Mouse (Mus musculus) retina, postnatal 7 days (tissue): ENCODE results near the gene Smap1.
"Not testable (repeated sequence)": the region's sequence is repeated elsewhere in the genome, so short reads cannot be mapped to it uniquely, and the experiment has no call there.

Source experiments
- DNase-seq: peaks from one replicate; pipeline ENCODE4 v3.0.0-alpha.2; 2012; ENCODE audit warnings: low read depth, low spot score

Gene Smap1

GRCm38 (mm10) chr1:23921711-23922529 lies at the start of gene Smap1:
Smap1 (minus strand) TSS chr1:23922317.
- peak; percentile 85 for DNase-seq

DNA sequence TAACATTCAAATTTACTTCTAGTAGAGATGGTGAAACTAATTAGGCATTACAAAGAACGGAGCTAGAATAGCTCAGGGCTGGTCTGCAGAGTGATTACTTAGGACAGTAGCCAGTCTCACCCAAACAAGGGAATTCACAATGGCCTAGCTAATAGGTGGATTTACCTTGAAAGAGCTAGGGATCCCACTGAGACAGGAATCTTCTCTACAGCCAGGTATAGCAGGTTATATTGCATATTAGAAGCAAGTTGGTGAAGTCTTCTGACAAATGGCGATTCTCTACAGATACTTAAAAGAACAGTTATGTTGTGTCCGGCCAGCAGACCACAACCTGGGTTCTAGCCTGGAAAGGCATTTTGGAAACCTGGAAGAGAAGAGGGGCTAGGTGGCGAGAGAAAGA lies 49.0 kb upstream of the Smap1 start:
- not testable (repeated sequence) for DNase-seq

GRCm38 (mm10) chr1:23968027-23968725 lies 46.1 kb upstream of the Smap1 start:
- DNase-seq, result no peak

DNA sequence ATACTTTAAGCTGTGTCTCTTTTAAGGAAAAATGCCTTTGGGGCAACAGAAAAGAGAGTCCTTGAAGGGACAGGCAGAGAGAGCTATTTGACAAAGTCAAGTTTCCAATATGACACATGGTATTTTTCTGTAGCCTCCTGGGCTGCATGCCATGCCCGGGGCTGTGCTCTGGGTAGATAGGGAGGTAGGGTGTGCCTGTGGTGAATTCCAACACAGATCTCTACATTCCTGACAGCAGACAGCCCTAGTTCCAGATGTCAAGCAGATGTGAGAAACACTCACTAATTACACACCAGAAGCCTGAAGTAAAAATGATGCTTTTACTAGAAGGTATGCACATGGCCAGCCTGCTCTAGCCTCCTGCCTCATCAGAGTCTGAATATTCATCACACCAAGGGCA lies 44.1 kb upstream of the Smap1 start:
- no peak for DNase-seq

- DNase-seq, result no peak
Observed at GRCm38 (mm10) chr1:23959415-23959732, 37.3 kb upstream of the Smap1 start.

GRCm38 (mm10) chr1:23958668-23959414 lies 36.7 kb upstream of the Smap1 start:
- no peak for DNase-seq

DNA sequence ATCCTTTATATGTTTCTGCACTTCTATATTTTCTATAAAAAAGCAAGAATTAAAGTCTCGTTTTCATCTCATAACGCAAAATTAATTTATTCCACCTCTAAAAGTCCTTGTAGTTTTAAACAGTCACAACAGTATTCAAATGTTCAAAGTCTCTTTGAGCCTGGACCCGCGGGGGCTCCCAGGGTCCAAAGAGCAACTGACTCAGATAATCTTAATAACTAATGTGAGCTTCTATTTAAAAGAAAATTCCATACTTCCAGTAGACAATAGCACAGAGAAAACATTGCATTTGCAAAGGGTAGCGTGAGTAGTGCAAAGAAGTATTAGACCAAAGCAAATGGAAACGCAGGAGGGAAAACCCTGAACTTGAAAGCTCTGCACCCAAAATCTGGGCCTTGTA lies 36.0 kb upstream of the Smap1 start:
- DNase-seq, result no peak

DNA sequence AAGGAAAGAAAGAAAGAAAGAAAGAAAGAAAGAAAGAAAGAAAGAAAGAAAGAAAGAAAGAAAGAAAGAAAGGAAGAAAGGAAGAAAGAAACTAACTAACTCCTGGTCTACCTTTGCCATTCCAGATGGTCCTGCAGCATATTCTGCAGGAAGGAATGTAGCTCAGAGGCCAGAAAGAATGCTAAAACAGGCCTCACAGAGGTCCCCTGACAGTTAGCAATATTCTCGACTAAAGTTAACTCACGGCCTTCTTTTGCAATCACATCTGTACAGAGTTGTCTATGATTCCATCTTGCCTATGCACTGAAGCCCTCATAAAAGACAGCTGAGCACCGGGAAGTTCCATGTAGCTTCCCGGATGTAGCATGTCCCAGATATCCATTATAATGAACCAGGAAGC lies 33.4 kb upstream of the Smap1 start:
- no peak for DNase-seq

DNA sequence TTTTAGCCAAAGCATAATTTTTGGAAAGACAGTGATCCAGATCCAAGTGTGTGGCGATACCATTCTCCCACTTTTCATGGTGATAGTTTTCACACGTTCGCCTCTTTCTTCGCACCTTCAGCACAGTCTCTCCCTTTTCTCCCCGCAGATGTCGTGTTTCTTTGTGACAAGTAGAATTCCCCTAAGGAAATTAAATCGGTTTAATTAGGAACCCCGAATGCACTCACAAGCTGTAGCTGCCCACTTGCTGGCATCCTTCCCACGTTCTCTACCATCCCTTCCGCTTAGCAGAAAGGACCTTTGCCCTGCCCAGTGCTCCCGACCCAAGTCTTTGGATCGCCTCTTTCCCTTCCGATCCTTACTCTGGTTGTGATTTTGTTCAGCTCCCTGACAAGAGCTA lies 31.8 kb upstream of the Smap1 start:
- DNase-seq, result no peak

DNA sequence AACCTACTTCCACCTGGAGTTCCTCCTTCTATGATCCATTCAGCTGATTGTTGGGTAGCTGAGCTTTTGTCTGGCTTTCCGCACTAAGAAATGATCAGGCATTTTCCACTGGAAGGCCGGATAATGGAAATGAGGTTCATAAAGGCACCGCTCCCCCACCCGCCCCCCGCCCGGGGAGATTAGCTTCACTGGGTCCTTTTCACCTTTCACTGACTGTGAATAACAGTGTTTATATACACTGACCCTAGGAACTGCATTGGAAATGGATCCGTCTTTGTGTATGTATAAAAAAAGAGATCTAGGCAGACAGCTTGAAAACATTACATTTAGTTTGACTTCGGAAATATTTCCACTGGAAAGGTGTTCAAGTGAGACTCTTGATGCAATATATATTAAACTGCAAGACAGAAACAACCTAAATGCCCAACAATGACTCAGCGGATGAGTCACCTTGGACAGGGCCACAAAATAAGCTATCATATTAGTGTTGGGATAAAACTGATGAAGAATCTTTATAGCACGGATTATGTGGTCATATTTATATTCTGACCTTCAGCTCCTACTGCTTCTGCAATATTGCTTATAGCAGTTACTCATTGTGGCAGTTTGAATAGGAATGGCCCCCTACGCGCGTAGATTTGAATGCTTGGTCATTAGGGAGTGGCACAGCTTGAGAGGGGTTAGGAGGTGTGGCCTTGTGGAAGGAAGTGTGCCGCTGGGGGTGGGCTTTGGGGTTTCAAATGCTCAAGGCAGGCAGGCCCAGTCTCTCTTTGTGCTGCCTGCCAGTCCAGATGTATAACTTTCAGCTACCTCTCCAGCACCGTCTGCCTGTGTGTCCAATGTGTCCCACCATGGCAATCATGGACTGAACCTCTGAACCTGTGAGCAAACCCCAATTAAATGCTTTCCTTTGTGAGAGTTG lies 26.9 kb upstream of the Smap1 start:
- DNase-seq, result no peak

- no peak for DNase-seq
Observed at GRCm38 (mm10) chr1:23948290-23948689, 26.2 kb upstream of the Smap1 start.

GRCm38 (mm10) chr1:23944076-23944475 lies 22.0 kb upstream of the Smap1 start:
- no peak for DNase-seq

GRCm38 (mm10) chr1:23943146-23943940 lies 21.2 kb upstream of the Smap1 start:
- no peak for DNase-seq

DNA sequence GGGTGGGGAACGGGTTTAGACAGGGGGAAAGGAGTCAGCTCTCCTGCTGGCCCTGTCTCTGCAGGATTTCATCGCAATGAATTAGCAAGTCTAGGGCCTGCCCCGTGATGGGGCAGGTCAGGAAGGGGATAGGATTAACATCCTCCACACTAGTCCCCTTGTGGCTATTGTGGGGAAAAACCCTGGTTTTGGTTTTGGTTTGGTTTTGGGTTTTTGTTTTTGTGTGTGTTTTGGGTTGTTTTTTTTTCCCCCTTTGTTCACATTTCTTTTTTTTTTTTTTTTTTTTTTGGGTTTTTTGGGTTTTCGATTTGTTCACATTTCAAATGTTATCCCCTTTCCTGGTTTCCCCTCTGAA lies 13.3 kb upstream of the Smap1 start:
- DNase-seq, result no peak

DNA sequence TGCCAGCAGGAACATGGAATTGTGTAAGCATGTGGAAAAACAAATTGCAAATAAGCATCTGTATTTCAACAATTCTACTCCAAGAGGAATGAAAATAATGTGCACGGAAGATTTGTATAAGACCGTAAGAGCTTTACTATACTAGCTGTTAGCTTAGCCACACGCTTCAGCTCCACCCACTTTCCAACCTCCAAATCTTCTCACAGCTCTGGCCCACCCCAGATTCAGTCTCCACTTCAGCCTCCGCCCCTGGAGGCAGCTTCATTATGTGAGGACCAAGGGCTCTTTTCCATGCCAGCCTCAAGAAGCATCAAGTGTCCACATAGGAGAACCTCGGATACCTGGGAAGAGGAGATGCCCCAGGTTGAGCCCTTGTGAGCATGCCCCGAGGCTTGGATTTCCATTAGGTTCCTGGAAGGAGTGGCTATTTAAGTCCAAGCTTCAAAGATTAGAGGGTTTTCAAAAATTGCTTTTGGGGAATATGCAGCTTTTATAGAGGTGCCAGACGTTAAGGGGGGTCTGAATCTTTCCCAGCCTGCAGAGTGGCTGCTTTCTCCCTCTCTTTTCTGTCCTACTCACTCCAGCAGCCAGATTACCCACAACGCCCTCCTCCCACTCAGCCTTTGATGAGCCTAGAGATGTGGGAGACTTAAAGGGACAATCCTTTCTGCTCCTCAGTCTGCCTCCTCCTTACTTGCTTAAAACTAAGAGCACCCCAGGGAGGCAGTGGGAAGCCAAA lies 12.7 kb upstream of the Smap1 start:
- DNase-seq, result no peak

- no peak for DNase-seq
Observed at GRCm38 (mm10) chr1:23929410-23929809, 7.3 kb upstream of the Smap1 start.

GRCm38 (mm10) chr1:23928371-23928770 lies 6.3 kb upstream of the Smap1 start:
- DNase-seq, result no peak

DNA sequence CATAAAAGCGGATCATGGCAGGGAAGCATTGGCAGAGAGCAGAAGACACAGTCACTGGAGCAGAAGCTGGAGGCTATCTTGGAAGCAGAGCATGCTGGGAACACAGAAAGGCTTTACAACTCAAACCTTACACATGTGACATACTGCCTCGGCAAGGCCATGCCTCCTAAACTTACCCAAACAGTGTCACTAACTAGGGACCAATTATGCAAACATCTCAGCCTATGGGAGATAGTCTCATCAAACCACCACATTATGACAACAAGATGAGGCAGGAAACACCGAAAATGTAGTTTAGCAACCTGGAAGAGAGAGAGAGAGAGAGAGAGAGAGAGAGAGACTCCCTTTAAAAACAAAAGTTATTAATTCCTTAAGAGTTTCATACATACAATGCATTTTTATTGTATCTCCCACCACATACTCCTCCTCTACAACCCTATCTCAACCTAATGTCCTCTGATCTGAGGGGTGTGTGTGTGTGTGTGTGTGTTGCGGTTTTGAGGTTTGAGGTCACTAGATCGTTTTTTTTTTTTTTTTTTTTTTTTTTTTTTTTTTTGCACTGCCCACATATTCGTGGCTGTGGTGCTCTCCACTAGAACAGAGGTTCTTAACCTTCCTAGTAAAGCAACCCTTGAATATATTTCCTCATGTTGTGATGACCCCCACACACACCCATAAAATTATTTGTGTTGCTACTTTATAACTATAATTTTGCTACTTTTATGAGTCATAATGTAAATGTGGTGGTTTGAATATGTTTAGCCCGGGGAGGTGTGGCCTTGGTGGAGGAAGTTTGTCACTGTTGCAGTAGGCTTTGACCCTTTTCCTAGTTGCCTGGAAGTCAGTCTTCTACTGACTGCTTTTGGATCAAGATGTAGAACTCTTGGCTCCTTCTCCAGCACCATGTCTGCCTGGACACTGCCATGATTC lies 1.9 kb upstream of the Smap1 start:
- no peak for DNase-seq

GRCm38 (mm10) chr1:23922530-23922884 lies 390 bp upstream of the Smap1 start:
- DNase-seq, result no peak
